Mouse (Mus musculus) forebrain, embryonic 12.5 days (tissue): Measurements from ENCODE around the gene Bcas3. TPM values are rescaled to one million over a fixed set of nuclear protein-coding genes. Genes with fewer than 3 reads are reported as not detected.

ENCODE experiments used
- ATAC-seq: fragments of 200-750 bp; cut with Nextera tagmentation; 2 replicates; pipeline ENCODE4 v1.8.0; 2017; ENCODE audit warnings: moderate TSS enrichment; ENCODE audit not compliant: low FRiP score
- H3K27ac ChIP-seq: fragments of 300-500 bp; sonication (generic); 2 replicates; pipeline ENCODE4 v1.5.1; 2016; ENCODE audit warnings: mild to moderate bottlenecking
- H3K27me3 ChIP-seq: fragments of 300-500 bp; sonication (generic); 2 replicates; pipeline ENCODE4 v1.6.1; 2016; ENCODE audit warnings: mild to moderate bottlenecking
- H3K36me3 ChIP-seq: fragments of 300-500 bp; sonication (generic); replicated peaks from 2 replicates; pipeline ENCODE4 v1.6.1; 2016; ENCODE audit warnings: mild to moderate bottlenecking
- H3K4me1 ChIP-seq: fragments of 300-500 bp; sonication (generic); 2 replicates; pipeline ENCODE4 v1.6.1; 2016
- H3K4me2 ChIP-seq: fragments of 300-500 bp; sonication (generic); 2 replicates; pipeline ENCODE4 v1.6.1; 2016; ENCODE audit warnings: mild to moderate bottlenecking, moderate library complexity
- H3K4me3 ChIP-seq: fragments of 300-500 bp; sonication (generic); replicated peaks from 2 replicates; pipeline ENCODE4 v1.5.1; 2016; ENCODE audit warnings: mild to moderate bottlenecking
- H3K9ac ChIP-seq: fragments of 300-500 bp; sonication (generic); 2 replicates; pipeline ENCODE4 v1.6.1; 2016; ENCODE audit warnings: mild to moderate bottlenecking
- H3K9me3 ChIP-seq: fragments of 300-500 bp; sonication (generic); 2 replicates; pipeline ENCODE4 v1.6.1; 2016
- WGBS: fragments of 180-500 bp; shearing (Covaris S2); methylation state at CpG from one replicate; pipeline ENCODE4 v1.1.7; 2016; 5-methylcytosine and 5-hydroxymethylcytosine counted together
- polyA plus RNA-seq: library from polyadenylated mRNA; unstranded; fragments of >200 nt; fragmentation: Nextera tagmentation; extraction: Ambion mirVana; gene quantifications from 2 replicates; pipeline ENCODE4 v1.2.1, GENCODE M21; 2016

The Bcas3 gene
- polyA plus RNA-seq, 1 experiment from 2014 or later = 19.1 TPM

DNA sequence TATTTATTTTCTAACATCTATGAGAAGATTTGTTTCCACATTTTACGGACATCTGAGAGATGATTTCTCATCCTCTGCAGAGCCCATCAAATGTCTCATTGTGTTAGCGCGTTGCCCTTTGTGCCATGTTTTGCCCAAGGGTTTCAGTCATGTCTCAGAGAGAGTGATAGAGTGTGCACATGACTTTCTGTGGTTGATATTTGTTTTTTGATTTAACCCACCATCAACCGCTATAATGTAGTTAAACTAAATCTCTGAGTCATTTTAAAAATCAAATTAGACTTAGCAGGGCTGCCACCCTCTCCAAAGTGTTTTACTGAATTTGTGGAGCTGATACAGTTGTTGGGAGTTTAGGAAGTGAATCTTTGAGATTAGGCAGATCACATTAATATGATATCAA is 288.5 kb downstream of the Bcas3 start:
- no peak overlapping the region for H3K27ac ChIP-seq
- no peak overlapping the region for H3K9ac ChIP-seq
- 59% methylated on average over 4 of the region's 4 CpGs for WGBS
- no peaks in the 10 kb centered on the region for H3K9me3 ChIP-seq
- no peak overlapping the region for H3K4me2 ChIP-seq
- H3K4me3 ChIP-seq = no peak overlapping the region
- ATAC-seq = no peak
- no peaks in the 10 kb centered on the region for H3K36me3 ChIP-seq
- H3K4me1 ChIP-seq = peaks cover 36% of the 10 kb centered on the region
- peaks cover 7% of the 10 kb centered on the region for H3K27me3 ChIP-seq

- Histone ChIP-seq H3K9me3 (no peaks in the 10 kb centered on the region), H3K4me3 (no peak overlapping the region), H3K27ac (no peak overlapping the region), H3K4me2 (no peak overlapping the region), H3K9ac (no peak overlapping the region), H3K27me3 (peaks cover 4% of the 10 kb centered on the region; the same call in 1 of the 2 replicates), H3K4me1 (peaks cover 36% of the 10 kb centered on the region), H3K36me3 (no peaks in the 10 kb centered on the region)
- WGBS = 54% methylated on average over 6 of the region's 6 CpGs
- no peak for ATAC-seq
Observed at GRCm38 (mm10) chr11:85642591-85642990, 289.6 kb downstream of the Bcas3 start.

GRCm38 (mm10) chr11:85643025-85643424 is 290.1 kb downstream of the Bcas3 start:
- Histone ChIP-seq H3K4me3 (no peak overlapping the region), H3K4me1 (peaks cover 36% of the 10 kb centered on the region), H3K9ac (no peak overlapping the region), H3K36me3 (no peaks in the 10 kb centered on the region), H3K27ac (no peak overlapping the region), H3K27me3 (peaks cover 4% of the 10 kb centered on the region; the same call in 1 of the 2 replicates), H3K4me2 (no peak overlapping the region), H3K9me3 (no peaks in the 10 kb centered on the region)
- 89% methylated on average over 4 of the region's 4 CpGs for WGBS
- no peak for ATAC-seq

GRCm38 (mm10) chr11:85643479-85644000 is 290.6 kb downstream of the Bcas3 start:
- Histone ChIP-seq H3K9ac (no peak overlapping the region), H3K36me3 (no peaks in the 10 kb centered on the region), H3K27ac (no peak overlapping the region), H3K9me3 (no peaks in the 10 kb centered on the region), H3K27me3 (peaks cover 4% of the 10 kb centered on the region; the same call in 1 of the 2 replicates), H3K4me1 (peaks cover 35% of the 10 kb centered on the region), H3K4me3 (no peak overlapping the region), H3K4me2 (no peak overlapping the region)
- ATAC-seq = no peak
- 64% methylated on average over 10 of the region's 10 CpGs for WGBS

DNA sequence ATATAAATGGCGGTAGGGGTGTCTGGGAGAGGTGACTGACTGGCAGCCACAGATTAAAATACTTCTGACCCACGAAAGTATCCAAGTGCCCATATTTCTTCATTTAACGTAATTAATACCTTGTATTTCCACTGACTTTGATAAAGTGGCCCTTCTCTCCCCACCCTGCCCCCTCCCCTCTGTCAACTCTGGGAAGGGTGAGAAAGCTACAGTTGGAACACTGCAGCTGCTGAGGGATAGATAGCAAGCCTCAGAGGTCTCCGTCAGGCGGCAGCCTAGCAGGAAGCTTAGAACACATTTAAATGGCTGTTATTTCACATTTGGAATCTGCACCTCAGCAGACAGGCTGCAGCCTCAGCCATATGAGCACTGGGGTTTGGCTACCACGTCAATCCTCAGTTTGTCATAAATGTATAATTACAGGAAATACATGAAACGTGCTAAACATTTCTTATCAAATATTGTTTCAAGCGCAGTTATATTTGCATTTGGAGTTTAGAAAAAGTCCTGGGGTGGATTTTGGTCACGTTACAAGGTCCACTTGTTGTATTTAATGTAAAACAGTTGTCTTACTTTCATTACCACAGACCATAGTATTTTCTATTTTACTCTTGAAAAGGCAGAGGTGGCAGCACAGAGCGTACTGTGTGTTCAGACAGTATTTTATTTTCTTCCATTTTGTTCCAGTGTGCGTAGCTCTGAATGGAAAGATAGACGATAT is 291.2 kb downstream of the Bcas3 start:
- H3K9ac ChIP-seq = no peak overlapping the region
- H3K4me1 ChIP-seq = peaks cover 29% of the 10 kb centered on the region
- peaks cover 4% of the 10 kb centered on the region; the same call in 1 of the 2 replicates for H3K27me3 ChIP-seq
- WGBS = 79% methylated on average over 12 of the region's 12 CpGs
- no peak overlapping the region for H3K4me2 ChIP-seq
- H3K9me3 ChIP-seq = no peaks in the 10 kb centered on the region
- H3K36me3 ChIP-seq = no peaks in the 10 kb centered on the region
- no peak overlapping the region for H3K4me3 ChIP-seq
- no peak overlapping the region for H3K27ac ChIP-seq
- ATAC-seq = no peak

DNA sequence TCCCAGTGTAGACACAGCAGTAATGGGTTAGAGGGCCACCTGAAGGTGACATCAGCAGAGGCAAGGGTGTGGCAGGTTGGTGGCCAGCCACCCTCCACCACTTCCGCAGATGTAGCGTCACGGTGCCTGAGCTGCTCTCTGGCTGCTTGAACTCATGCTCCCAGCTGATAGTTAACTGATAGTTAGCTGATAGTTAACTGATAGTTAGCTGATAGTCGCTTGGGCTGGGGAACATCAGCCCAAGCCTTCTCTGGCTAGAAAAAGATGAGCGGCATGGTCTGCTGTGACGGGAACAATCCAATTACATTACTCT is 291.7 kb downstream of the Bcas3 start:
- H3K9me3 ChIP-seq = no peaks in the 10 kb centered on the region
- WGBS = 94% methylated on average over 6 of the region's 6 CpGs
- H3K27me3 ChIP-seq = peaks cover 4% of the 10 kb centered on the region; the same call in 1 of the 2 replicates
- no peak overlapping the region for H3K9ac ChIP-seq
- H3K4me3 ChIP-seq = no peak overlapping the region
- no peak for ATAC-seq
- peaks cover 28% of the 10 kb centered on the region for H3K4me1 ChIP-seq
- no peaks in the 10 kb centered on the region for H3K36me3 ChIP-seq
- H3K4me2 ChIP-seq = no peak overlapping the region
- no peak overlapping the region for H3K27ac ChIP-seq

GRCm38 (mm10) chr11:85645152-85645835 is 292.3 kb downstream of the Bcas3 start:
- Histone ChIP-seq H3K4me2 (no peak overlapping the region), H3K9ac (no peak overlapping the region), H3K27me3 (peaks cover 4% of the 10 kb centered on the region; the same call in 1 of the 2 replicates), H3K4me1 (peaks cover 24% of the 10 kb centered on the region), H3K36me3 (no peaks in the 10 kb centered on the region), H3K4me3 (no peak overlapping the region), H3K27ac (no peak overlapping the region), H3K9me3 (no peaks in the 10 kb centered on the region)
- no peak for ATAC-seq
- 74% methylated on average over 7 of the region's 7 CpGs for WGBS

- 77% methylated on average over 3 of the region's 3 CpGs for WGBS
- no peaks in the 10 kb centered on the region for H3K9me3 ChIP-seq
- H3K9ac ChIP-seq = no peak overlapping the region
- H3K36me3 ChIP-seq = no peaks in the 10 kb centered on the region
- peaks cover 9% of the 10 kb centered on the region for H3K4me1 ChIP-seq
- no peak overlapping the region for H3K27ac ChIP-seq
- ATAC-seq = no peak
- H3K4me3 ChIP-seq = no peak overlapping the region
- H3K27me3 ChIP-seq = peaks cover 4% of the 10 kb centered on the region; the same call in 1 of the 2 replicates
- H3K4me2 ChIP-seq = no peak overlapping the region
Observed at GRCm38 (mm10) chr11:85648893-85649292, 295.9 kb downstream of the Bcas3 start.

- H3K9me3 ChIP-seq = no peaks in the 10 kb centered on the region
- H3K9ac ChIP-seq = no peak overlapping the region
- no peak overlapping the region for H3K27ac ChIP-seq
- no peak overlapping the region for H3K4me2 ChIP-seq
- H3K27me3 ChIP-seq = peaks cover 4% of the 10 kb centered on the region; the same call in 1 of the 2 replicates
- no peak overlapping the region for H3K4me3 ChIP-seq
- peaks cover 6% of the 10 kb centered on the region; the same call in 1 of the 2 replicates for H3K4me1 ChIP-seq
- no peaks in the 10 kb centered on the region for H3K36me3 ChIP-seq
- 87% methylated on average over 9 of the region's 9 CpGs for WGBS
- no peak for ATAC-seq
Observed at GRCm38 (mm10) chr11:85649373-85649772, 296.4 kb downstream of the Bcas3 start.

- H3K27ac ChIP-seq = no peak overlapping the region
- no peaks in the 10 kb centered on the region for H3K27me3 ChIP-seq
- H3K9ac ChIP-seq = no peak overlapping the region
- WGBS = 82% methylated on average over 4 of the region's 4 CpGs
- no peak overlapping the region for H3K4me3 ChIP-seq
- no peaks in the 10 kb centered on the region for H3K4me1 ChIP-seq
- no peaks in the 10 kb centered on the region for H3K36me3 ChIP-seq
- ATAC-seq = no peak
- H3K4me2 ChIP-seq = no peak overlapping the region
- no peaks in the 10 kb centered on the region for H3K9me3 ChIP-seq
Observed at GRCm38 (mm10) chr11:85657471-85657870, 304.5 kb downstream of the Bcas3 start.

- Histone ChIP-seq H3K27ac (no peak overlapping the region), H3K4me3 (no peak overlapping the region), H3K27me3 (no peaks in the 10 kb centered on the region), H3K9ac (no peak overlapping the region), H3K9me3 (no peaks in the 10 kb centered on the region), H3K4me2 (no peak overlapping the region), H3K4me1 (no peaks in the 10 kb centered on the region), H3K36me3 (no peaks in the 10 kb centered on the region)
- ATAC-seq = no peak
- WGBS = 90% methylated on average over 4 of the region's 4 CpGs
Observed at GRCm38 (mm10) chr11:85660304-85660703, 307.3 kb downstream of the Bcas3 start.

GRCm38 (mm10) chr11:85667176-85667575 is 314.2 kb downstream of the Bcas3 start:
- 63% methylated on average over 7 of the region's 7 CpGs for WGBS
- 0 out of 2 replicates have a peak, but pooled peaks cover 4% of the 10 kb centered on the region for H3K27me3 ChIP-seq

More at GRCm38 (mm10) chr11:85667176-85667575, 314.2 kb downstream of the Bcas3 start:
- Histone ChIP-seq H3K9ac (no peak overlapping the region), H3K36me3 (no peaks in the 10 kb centered on the region), H3K9me3 (no peaks in the 10 kb centered on the region), H3K4me1 (peaks cover 13% of the 10 kb centered on the region; the same call in 1 of the 2 replicates), H3K4me2 (no peak overlapping the region), H3K27ac (no peak overlapping the region), H3K4me3 (no peak overlapping the region)
- no peak for ATAC-seq
